Mouse (Mus musculus) C3H10T1/2 (cell line): Measurements from ENCODE around the gene 2010300C02Rik. TPM values are rescaled to one million over a fixed set of nuclear protein-coding genes. Genes with fewer than 3 reads are reported as not detected.

Source experiments
- polyA plus RNA-seq, 2 experiments: library from polyadenylated mRNA; unstranded; fragments of >200 nt; fragmentation: generic; extraction: Trizol; gene quantifications; one replicate each; pipeline ENCODE4 v1.2.1; 2012; ENCODE audit warnings: missing spikeins in 2 of 2

Gene 2010300C02Rik
- not detected for polyA plus RNA-seq

DNA sequence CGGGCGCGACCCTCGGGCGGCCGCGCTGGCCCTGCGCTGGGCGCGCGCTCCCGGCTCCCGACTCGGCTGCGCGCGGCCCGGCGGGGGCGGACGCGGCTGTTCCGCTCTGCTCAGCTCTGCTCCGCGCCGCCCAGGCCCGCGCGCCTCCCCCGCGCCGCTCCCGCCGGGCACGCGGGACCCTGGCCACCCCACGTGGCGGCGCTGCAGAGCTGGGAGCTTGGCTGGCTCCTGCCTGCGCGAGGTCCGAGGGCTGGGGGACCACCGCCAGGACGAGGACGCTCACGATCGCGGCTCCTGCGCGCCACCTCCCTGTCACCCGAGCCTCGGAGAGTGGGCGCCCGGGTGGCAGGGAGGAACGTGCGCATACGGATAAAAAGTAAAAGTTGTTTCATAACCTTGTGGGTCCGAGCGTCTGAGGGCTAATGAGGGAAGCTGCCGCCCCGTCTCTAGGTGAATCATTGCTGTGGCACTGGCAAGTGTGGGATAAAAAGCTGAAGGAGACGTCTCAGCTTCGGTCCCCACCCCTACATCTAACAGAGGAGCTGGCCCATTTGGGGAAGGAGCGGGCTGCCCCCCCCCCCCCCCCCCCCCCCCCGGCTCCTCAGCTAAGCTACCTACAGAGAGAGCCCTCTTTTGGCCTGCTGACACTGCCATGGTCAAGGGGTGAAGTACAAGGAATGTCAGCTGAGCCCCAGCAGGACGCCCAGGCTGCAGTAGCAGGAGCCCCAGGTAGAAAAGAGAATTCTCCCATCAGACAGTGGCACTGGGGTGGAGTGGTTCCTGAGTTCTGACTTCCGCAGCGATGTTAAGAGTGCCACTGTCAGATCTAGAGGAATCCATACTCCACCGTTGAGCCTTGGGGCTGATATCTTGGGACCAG is at the start of gene 2010300C02Rik:
Gene 2010300C02Rik, minus strand, starts transcription at position 325 of the 880 bp plus-strand sequence.

Other genes starting within 250 kb of the 2010300C02Rik start
- gene Mgat4a, start 179.1 kb downstream of the 2010300C02Rik start, polyA plus RNA-seq: under 1 TPM in 1 of 2 experiments, not detected in 1; 0.13 TPM
- gene Tsga10, start 146.3 kb upstream of the 2010300C02Rik start, polyA plus RNA-seq: under 1 TPM; 0.04 to 0.53 TPM
- gene Lipt1, start 151.7 kb upstream of the 2010300C02Rik start, polyA plus RNA-seq: 1 to 10 TPM; 3.6 to 6.0 TPM
- 1 to 10 TPM; 1.0 to 7.9 TPM for gene Mitd1, start 170.3 kb upstream of the 2010300C02Rik start, polyA plus RNA-seq
- gene Mrpl30, start 170.4 kb upstream of the 2010300C02Rik start, polyA plus RNA-seq: 100 to 1,000 TPM; 106 to 176 TPM
- gene Lyg2, start 196.4 kb upstream of the 2010300C02Rik start, polyA plus RNA-seq: not detected
- not detected for gene Lyg1, start 237.7 kb upstream of the 2010300C02Rik start, polyA plus RNA-seq